Mouse (Mus musculus): ENCODE results near the gene Ptgds.

Ptgds gene

GRCm38 (mm10) chr2:25482969-25483368, 13.1 kb upstream of the Ptgds start:
- no peak for DNase-seq (ENCODE audit: extremely low read depth, insufficient read length, low spot score)

DNA sequence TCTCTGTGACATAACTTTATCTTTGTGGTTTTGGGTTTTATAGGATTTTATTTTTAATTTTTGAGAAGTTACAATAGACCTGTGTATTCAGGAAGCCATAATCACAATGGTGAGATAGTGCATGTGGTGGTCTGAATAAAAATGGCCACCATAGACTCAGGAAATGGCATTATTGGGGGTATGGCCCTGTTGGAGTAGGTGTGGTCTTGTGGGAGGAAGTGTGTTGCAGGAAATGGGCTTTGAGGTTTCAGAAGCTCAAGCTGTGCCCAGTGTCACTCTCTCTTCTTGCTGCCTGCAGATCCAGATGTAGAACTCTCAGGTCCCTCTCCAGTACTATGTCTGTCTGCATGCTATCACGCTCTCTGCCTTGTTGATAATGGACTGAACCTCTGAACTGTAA, 10.7 kb upstream of the Ptgds start:
- no peak for DNase-seq (ENCODE audit: extremely low read depth, insufficient read length, low spot score)

DNA sequence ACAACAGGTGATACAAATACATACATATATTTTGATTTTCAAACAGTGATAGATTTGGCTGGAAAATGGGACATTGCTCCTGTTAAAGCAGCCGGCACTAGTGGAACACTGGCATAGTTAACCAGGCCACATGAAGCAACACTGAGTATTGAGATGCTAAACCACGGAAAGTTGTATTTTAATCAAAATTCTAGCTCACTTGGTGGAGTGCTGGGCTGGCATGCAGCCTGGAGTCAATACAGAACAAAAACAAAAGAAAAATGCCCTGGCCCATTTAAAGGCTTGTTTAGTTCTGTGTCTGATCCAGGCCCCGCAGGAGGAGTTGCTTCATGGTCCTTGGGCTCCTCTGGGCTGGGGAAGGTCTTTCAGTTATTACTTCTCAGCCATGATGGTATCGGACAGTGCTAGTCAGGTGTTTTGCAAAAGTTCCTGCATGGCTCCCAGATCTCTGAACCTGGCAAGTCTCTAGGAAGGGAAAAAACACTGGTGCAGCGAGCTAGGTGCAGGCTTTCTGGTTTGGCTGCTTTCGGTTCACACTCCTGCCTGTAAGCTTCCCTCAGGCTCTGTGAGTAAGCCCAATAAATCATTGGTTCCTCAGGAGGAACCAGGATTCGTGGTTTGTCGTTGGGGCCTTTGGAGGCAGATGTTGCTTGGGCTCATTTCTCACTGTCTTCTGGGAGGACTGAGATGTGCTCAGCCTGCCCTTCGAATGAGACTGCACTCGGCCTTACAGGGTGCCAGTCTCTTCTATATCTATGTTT, 9.9 kb upstream of the Ptgds start:
- no peak for DNase-seq (ENCODE audit: extremely low read depth, insufficient read length, low spot score)

DNA sequence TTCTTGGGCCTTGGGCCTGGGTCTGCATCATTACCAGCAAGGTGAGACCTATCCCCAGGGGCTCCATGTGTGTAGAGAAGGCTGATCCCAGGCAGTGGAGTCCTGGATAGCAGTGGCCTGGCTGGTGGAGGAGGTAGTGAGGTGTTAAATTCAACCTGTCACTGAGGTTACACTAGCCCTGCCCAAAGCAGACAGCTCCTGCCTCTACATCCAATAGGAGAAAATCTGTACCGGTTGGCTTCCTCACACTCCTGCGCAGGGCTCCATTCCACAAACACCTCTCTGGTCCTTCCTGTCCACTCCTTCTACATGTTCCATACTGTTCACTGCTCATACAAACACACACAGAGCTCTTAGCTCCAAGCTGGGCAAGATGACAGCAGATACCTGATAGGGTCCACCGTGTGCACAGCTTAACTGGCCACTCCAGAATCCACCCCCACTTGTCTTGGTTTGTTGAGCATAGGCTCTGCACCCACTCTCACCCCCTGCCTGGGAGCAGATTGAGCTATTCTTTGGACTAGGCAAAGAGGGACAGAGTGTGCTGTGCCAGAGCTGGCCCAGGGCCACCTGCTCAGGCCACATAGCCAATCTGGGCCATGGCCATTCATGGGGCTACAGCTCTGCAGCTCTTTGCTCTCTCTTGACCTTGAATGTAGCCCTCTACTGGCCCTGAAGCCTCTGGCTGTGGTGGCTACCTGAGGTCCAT, 8.3 kb upstream of the Ptgds start:
- no peak for DNase-seq (ENCODE audit: extremely low read depth, insufficient read length, low spot score)

GRCm38 (mm10) chr2:25477541-25477940, 7.7 kb upstream of the Ptgds start:
- DNase-seq (ENCODE audit: extremely low read depth, insufficient read length, low spot score): no peak

DNA sequence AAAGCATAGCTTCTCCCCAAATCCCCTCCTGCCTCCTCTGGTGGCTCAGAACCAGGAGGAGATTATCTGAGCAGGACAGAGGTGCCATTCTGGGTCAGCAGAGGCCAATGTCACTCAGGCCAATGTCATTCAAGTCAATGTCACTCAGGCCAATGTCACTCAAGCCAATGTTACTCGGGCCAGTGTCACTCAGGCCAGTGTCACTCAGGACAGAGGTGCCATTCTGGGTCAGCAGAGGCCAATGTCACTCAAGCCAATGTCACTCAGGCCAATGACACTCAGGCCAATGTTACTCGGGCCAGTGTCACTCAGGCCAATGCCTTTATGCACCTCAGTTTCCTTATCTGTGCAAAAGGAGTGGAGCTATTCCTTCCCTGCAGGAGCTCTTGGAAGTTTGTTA, 2.7 kb upstream of the Ptgds start:
- DNase-seq (ENCODE audit: extremely low read depth, insufficient read length, low spot score): no peak

- DNase-seq (ENCODE audit: extremely low read depth, insufficient read length, low spot score): peak; percentile 49
Measured at GRCm38 (mm10) chr2:25468962-25469915, 607 bp downstream of the Ptgds start.

DNA sequence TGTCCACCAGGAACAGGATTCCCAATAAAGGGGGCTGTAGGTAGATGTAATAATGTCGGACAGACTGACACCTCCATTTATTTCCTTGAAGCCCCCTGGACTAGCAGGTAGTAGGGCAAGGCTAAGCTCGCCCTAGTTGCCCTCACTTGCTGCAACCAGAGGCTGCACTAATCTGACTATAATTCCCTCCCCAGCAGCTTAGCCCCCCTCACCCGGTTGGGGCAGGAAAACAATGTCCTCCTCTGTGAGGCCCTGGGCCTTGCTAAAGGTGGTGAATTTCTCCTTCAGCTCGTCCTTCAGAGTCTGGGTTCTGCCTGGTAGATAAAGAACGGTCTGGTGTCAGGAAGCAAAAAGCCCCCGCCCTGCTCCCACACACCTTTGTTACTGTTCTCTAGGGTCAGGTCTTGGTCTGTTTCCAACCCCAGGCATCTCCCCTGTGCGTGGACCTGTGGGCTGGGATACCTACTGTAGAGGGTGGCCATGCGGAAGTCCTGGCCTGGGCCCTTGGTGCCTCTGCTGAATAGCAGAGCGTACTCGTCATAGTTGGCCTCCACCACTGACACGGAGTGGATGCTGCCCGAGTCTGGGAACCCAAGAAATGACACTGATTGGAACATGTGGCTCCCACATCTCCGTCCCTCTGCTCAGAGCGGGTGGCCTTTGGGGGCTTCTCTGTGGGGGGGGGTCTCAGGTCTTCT, 2.1 kb downstream of the Ptgds start:
- no peak for DNase-seq (ENCODE audit: extremely low read depth, insufficient read length, low spot score)

GRCm38 (mm10) chr2:25465816-25466635, 3.8 kb downstream of the Ptgds start:
- peak; percentile 81 for DNase-seq (ENCODE audit: extremely low read depth, insufficient read length, low spot score)

DNA sequence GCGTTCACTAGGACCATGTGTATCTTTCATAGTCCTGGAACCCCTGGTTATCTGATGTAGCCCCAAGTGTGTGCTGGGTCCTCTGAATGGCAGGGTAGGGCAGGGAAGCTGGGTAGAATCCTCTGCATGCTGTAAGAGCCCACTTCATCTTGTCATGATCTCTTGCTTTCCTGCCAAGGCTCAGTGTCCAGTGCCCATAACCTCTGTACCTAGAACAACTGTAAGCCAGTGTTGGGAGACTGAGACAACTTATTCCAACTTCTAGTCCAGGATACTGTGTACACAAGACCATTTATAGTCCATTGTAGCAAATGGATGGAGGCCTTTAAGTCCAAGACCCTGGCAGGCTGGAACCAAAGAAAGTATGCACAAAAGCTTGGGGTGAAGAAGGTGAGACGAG, 4.6 kb downstream of the Ptgds start:
- DNase-seq (ENCODE audit: extremely low read depth, insufficient read length, low spot score): no peak

GRCm38 (mm10) chr2:25463630-25464029, 6.2 kb downstream of the Ptgds start:
- no peak for DNase-seq (ENCODE audit: extremely low read depth, insufficient read length, low spot score)

- no peak for DNase-seq (ENCODE audit: extremely low read depth, insufficient read length, low spot score)
Measured at GRCm38 (mm10) chr2:25461407-25461806, 8.4 kb downstream of the Ptgds start.

GRCm38 (mm10) chr2:25460551-25461309, 9.1 kb downstream of the Ptgds start, which contains the start of gene Paxx:
Gene Paxx, minus strand, starts transcription at chr2:25461094.
- peak; percentile 94 for DNase-seq (ENCODE audit: extremely low read depth, insufficient read length, low spot score)

DNA sequence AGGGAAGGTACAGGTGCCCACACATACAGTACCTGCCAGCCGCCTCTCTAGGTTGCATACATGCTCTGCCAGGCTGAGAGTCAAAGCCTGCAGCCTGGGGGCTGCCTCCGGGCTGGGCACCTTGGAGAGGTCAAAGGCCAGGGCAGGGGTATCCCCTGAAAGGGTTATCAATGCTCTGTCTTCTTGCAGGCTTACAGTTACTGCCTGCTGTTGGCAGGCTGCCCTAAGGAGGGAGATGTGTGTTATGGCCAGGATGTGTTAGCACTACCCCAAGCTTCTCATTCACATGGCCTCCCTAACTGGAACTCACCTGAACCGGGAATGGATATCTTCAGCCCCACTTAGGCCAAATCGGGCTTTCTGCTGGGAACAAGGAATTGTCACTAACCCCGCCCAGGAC, 9.7 kb downstream of the Ptgds start:
- DNase-seq (ENCODE audit: extremely low read depth, insufficient read length, low spot score): no peak

DNA sequence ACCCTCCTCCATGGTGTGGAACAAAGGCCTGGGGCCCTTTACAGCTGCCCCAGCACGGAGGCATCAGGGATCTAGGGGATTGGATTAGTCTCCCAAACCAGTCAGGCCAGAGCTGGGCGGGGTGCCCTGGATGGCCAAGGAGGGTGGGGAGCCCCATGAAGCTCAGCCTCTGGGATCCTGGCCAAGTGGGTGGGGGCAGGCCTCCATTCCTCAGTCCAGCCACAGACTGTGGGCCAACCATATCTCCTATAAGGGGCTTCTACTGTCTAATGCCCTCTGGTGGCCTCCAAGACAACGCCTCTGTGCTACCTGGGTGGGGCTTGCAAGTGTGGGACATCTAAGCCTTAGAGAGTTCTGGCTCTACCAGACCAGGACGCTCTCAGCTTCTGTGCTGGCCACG, 10.9 kb downstream of the Ptgds start:
- no peak for DNase-seq (ENCODE audit: extremely low read depth, insufficient read length, low spot score)

DNA sequence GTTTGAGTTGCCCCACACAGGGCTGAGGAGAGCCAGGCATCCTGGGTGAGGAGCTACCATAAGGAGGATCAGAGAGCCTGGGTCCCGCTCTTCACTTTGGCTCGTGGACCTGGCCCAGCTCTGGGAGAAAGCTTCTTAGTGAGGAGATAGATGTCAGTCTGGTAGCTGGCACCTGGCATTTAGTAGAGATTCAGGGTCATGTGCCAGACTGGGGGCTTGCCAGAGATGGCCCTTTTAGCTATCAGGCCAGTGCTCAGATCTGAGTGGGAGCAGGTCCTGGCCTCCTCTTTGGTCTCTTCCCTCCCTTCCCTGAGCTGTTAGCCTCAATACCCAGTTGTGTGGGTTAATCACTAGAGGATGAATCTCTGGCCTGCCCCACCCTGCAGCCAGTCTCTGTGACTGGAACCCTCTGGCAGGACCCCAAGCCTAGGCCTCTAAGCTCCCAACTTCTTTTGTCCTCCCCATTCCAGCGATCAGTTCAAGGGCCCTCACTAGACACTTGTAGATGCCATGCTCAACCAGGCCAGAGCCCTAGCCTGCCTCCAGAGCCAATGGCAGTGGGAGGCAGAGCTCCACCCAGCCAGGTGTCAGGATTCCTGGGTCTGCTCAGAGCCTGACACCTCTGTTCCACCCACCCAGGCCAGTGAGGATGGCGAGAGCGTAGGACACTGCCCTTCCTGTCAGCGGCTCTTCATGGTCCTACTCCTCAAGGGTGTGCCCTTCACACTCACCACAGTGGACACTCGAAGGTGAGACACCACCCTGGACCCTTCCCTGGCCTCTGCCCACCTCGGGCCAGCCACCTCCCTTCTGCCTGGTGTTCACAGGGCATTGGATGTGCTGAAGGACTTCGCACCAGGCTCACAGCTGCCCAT, 12.6 kb downstream of the Ptgds start:
- no peak for DNase-seq (ENCODE audit: extremely low read depth, insufficient read length, low spot score)

- no peak for DNase-seq (ENCODE audit: extremely low read depth, insufficient read length, low spot score)
Measured at GRCm38 (mm10) chr2:25456205-25456953, 13.5 kb downstream of the Ptgds start, which contains the start of gene Clic3. Gene Clic3, plus strand, starts transcription at chr2:25456838.

Data from 3134 (cell line).